Mouse (Mus musculus) C2C12 (cell line): Measurements from ENCODE around the gene Pacs1.

ENCODE experiments used
- CEBPB ChIP-seq: IDR thresholded peaks from one replicate; pipeline ENCODE4 v1.6.1; 2011; ENCODE audit warnings: low read depth, mild to moderate bottlenecking, control low read depth, moderate library complexity
- CTCF ChIP-seq: IDR thresholded peaks from one replicate; pipeline ENCODE4 v1.5.1; 2011; ENCODE audit not compliant: control insufficient read depth, insufficient read depth, insufficient read length
- FOSL1 ChIP-seq: IDR thresholded peaks from one replicate; pipeline ENCODE4 v1.8.0; 2011; ENCODE audit warnings: mild to moderate bottlenecking, low read length; ENCODE audit not compliant: poor library complexity, insufficient read depth, severe bottlenecking
- MAX ChIP-seq: IDR thresholded peaks from one replicate; pipeline ENCODE4 v1.6.1; 2011; ENCODE audit warnings: mild to moderate bottlenecking, control low read depth
- USF1 ChIP-seq: IDR thresholded peaks from one replicate; pipeline ENCODE4 v1.6.1; 2011; ENCODE audit warnings: low read depth, mild to moderate bottlenecking, control low read depth, moderate library complexity

GRCm38 (mm10) chr19:5309025-5309424 is 36.1 kb upstream of the Pacs1 start:
- TF ChIP-seq CTCF (no peak), USF1 (no peak), MAX (no peak), FOSL1 (no peak), CEBPB (no peak)
